Mouse (Mus musculus) lung, postnatal 0 days (tissue): ENCODE measurements around the gene Pigq. TPM values are rescaled to one million over a fixed set of nuclear protein-coding genes. Genes with fewer than 3 reads are reported as not detected.

Experiments used
- ATAC-seq: fragments of 200-750 bp; cut with Nextera tagmentation; 2 replicates; pipeline ENCODE4 v1.8.0; 2017; ENCODE audit warnings: moderate library complexity
- DNase-seq: peaks from one replicate; pipeline ENCODE4 v3.0.0-alpha.2; 2016; ENCODE audit warnings: low spot score
- H3K27ac ChIP-seq: fragments of 300-500 bp; sonication (generic); 2 replicates; pipeline ENCODE4 v1.5.1; 2014; ENCODE audit warnings: antibody characterized with exemption, mild to moderate bottlenecking, low read length, mixed read lengths
- H3K27me3 ChIP-seq: fragments of 300-500 bp; sonication (generic); replicated peaks from 2 replicates; pipeline ENCODE4 v1.6.1; 2014; ENCODE audit warnings: low read length, mixed read lengths; ENCODE audit not compliant: insufficient read depth
- H3K36me3 ChIP-seq: fragments of 300-500 bp; sonication (generic); 2 replicates; pipeline ENCODE4 v1.6.1; 2014; ENCODE audit warnings: low read length, mixed read lengths; ENCODE audit not compliant: insufficient read depth
- H3K4me1 ChIP-seq: fragments of 300-500 bp; sonication (generic); 2 replicates; pipeline ENCODE4 v1.6.1; 2014; ENCODE audit warnings: antibody characterized with exemption, low read depth, low read length, mixed read lengths; ENCODE audit not compliant: insufficient read depth
- H3K4me2 ChIP-seq: fragments of 300-500 bp; sonication (generic); replicated peaks from 2 replicates; pipeline ENCODE4 v1.6.1; 2014; ENCODE audit warnings: low read depth, mild to moderate bottlenecking, low read length, moderate library complexity, mixed read lengths
- H3K4me3 ChIP-seq: fragments of 300-500 bp; sonication (generic); 2 replicates; pipeline ENCODE4 v1.5.1; 2014; ENCODE audit warnings: low read depth, low read length
- H3K9ac ChIP-seq: fragments of 300-500 bp; sonication (generic); replicated peaks from 2 replicates; pipeline ENCODE4 v1.6.1; 2014; ENCODE audit warnings: low read depth, mild to moderate bottlenecking
- H3K9me3 ChIP-seq: fragments of 300-500 bp; sonication (generic); 2 replicates; pipeline ENCODE4 v1.6.1; 2016; ENCODE audit warnings: low read length, mixed read lengths
- CTCF ChIP-seq: IDR thresholded peaks from 2 replicates; pipeline ENCODE4 v1.5.1; 2016; ENCODE audit warnings: antibody characterized with exemption, mild to moderate bottlenecking
- EP300 ChIP-seq: IDR thresholded peaks from 2 replicates; pipeline ENCODE4 v1.6.1; 2016; ENCODE audit warnings: antibody characterized with exemption, mild to moderate bottlenecking, control low read depth
- WGBS: fragments of 180-500 bp; shearing (Covaris S2); extraction: QIAGEN DNeasy Blood & Tissue Kit; methylation state at CpG from one replicate; pipeline ENCODE4 v1.1.7; 2014; 5-methylcytosine and 5-hydroxymethylcytosine counted together
- polyA plus RNA-seq: library from polyadenylated mRNA; unstranded; fragments of >200 nt; fragmentation: Nextera tagmentation; extraction: Ambion mirVana; gene quantifications from 2 replicates; pipeline ENCODE4 v1.2.1, GENCODE M21; 2015

The Pigq gene
- polyA plus RNA-seq, 1 experiment from 2014 or later = 36.9 TPM

DNA sequence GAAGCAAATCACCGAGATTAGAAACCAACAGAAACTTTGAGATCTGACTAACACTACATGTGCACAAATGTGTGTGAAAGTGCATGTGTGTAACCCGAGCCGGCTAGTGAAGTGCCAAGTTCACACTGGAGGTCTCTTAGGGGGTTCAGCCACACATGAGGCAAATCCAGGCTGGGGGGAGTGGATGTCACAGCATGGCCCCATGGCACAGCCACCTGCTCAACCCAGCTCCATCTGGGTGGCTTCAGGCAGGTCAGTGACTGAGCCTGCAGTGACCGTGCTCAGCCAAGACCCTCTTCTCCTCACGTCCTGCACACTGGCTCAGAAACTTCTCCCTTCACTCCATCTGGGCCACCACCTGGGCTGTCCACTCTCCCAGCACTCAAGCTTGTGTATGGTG, 5.2 kb upstream of the Pigq start:
- no peak overlapping the region for H3K9ac ChIP-seq
- H3K36me3 ChIP-seq = no peaks in the 10 kb centered on the region
- H3K4me3 ChIP-seq = no peak overlapping the region
- TF ChIP-seq EP300 (no peak), CTCF (no peak)
- H3K4me1 ChIP-seq = peaks cover 2% of the 10 kb centered on the region; the same call in 1 of the 2 replicates
- ATAC-seq (no peak), DNase-seq (no peak)
- H3K27ac ChIP-seq = no peak overlapping the region
- no peak overlapping the region for H3K4me2 ChIP-seq
- no peaks in the 10 kb centered on the region for H3K9me3 ChIP-seq
- WGBS = 62% methylated on average over 5 of the region's 5 CpGs
- peaks cover 14% of the 10 kb centered on the region; the same call in 1 of the 2 replicates for H3K27me3 ChIP-seq

DNA sequence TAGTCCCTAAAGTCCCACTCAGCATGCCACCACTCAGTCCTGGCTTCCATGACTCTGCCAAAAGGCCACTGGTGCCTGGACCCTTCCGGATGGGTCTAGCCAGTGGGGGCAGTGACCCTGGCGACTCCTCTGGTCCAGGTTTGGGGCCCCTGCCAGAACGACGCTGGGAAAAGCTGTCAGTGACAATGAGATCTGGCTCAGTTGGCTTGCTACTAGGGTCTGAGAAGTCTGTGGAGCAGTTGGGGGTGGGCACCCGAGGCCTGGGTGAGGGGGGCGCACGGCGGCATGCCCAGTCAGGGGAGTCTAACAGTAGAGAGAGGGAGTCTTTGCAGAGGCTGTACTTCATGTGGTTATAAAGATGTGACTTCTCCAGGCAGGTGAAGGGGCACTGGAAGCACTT, 3.3 kb upstream of the Pigq start:
- no peaks in the 10 kb centered on the region for H3K9me3 ChIP-seq
- H3K4me3 ChIP-seq = no peak overlapping the region
- H3K27me3 ChIP-seq = peaks cover 14% of the 10 kb centered on the region; the same call in 1 of the 2 replicates
- no peak overlapping the region for H3K27ac ChIP-seq
- H3K9ac ChIP-seq = no peak overlapping the region
- no peak for ATAC-seq
- H3K4me1 ChIP-seq = peaks cover 2% of the 10 kb centered on the region; the same call in 1 of the 2 replicates
- no peak for DNase-seq
- WGBS = 71% methylated on average over 8 of the region's 8 CpGs
- no peak for TF ChIP-seq EP300
- TF ChIP-seq CTCF = no peak
- H3K4me2 ChIP-seq = no peak overlapping the region
- H3K36me3 ChIP-seq = no peaks in the 10 kb centered on the region

DNA sequence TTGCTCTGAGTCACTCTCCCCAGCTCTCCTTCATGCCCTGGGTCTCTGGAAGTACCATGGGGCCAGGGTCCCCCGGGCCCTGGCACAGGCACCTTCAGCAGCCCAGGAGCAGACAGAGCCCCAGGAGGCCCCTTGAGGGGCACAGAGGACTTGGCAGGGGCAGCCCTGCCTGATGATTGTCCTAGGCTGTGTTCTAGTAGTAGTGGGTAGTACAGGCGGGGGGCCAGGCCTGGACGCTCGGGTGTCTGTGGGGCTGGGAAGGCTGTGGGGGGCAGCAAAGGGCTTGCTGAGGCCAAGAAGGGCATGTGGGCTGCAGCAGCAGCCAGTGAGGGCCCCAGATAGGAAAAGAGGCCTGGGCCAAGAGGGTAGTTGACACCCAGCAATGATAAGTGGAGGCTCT, 2.8 kb upstream of the Pigq start:
- no peaks in the 10 kb centered on the region for H3K9me3 ChIP-seq
- no peak overlapping the region for H3K4me3 ChIP-seq
- no peak overlapping the region for H3K4me2 ChIP-seq
- peaks cover 2% of the 10 kb centered on the region; the same call in 1 of the 2 replicates for H3K4me1 ChIP-seq
- no peaks in the 10 kb centered on the region for H3K36me3 ChIP-seq
- H3K27me3 ChIP-seq = peaks cover 11% of the 10 kb centered on the region; the same call in 1 of the 2 replicates
- no peak overlapping the region for H3K9ac ChIP-seq
- H3K27ac ChIP-seq = no peak overlapping the region
- ATAC-seq (no peak), DNase-seq (no peak)
- TF ChIP-seq EP300 = no peak
- no peak for TF ChIP-seq CTCF
- 79% methylated on average over 4 of the region's 4 CpGs for whole genome bisulfite sequencing

DNA sequence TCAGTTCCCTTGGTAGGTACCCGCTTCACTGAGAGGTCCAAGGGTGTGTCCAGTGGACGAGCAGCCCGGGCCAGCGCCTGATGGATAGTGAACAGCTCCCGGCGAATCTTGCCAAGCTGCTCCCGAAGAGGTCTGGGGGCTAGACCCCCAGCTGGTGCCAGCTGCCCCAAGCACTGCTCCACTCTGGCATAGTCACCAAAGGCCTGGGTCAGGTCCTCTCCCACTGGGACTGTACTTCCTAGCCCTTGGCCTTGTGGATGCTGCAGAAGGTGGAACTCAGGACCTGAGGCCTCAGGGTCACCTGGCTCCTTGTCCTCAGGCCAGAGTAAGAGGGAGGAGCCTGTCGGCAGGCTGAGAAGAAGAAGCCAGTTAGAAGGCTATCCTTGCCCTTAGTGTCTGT, 2.2 kb upstream of the Pigq start:
- no peak overlapping the region for H3K27ac ChIP-seq
- no peaks in the 10 kb centered on the region for H3K36me3 ChIP-seq
- H3K9me3 ChIP-seq = no peaks in the 10 kb centered on the region
- no peak overlapping the region for H3K4me3 ChIP-seq
- TF ChIP-seq CTCF = no peak
- no peak for TF ChIP-seq EP300
- no peak overlapping the region for H3K4me2 ChIP-seq
- WGBS = 71% methylated on average over 8 of the region's 8 CpGs
- no peak for ATAC-seq
- no peak overlapping the region for H3K9ac ChIP-seq
- H3K27me3 ChIP-seq = peaks cover 4% of the 10 kb centered on the region; the same call in 1 of the 2 replicates
- peaks cover 2% of the 10 kb centered on the region; the same call in 1 of the 2 replicates for H3K4me1 ChIP-seq
- DNase-seq = no peak

DNA sequence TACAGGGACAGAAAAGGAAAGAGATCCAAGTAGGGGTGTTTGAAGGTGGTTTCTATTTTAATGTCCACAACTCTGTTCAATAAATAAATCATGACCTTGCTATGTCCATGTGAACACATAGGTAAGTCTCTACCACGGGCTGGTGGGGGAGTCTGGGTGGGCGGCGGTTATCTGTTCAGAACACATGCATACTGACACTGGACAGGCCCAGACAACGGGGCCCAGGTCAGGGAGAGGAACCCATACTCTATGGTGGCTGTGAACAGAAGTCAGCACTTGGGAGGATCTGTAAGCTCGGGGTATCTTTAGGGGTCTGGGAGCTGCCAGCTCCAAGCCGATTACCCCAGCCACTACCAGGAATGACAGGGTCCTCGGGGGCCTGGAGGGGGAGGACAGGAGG, 1.6 kb upstream of the Pigq start:
- DNase-seq = no peak
- no peaks in the 10 kb centered on the region for H3K36me3 ChIP-seq
- H3K9me3 ChIP-seq = no peaks in the 10 kb centered on the region
- H3K27me3 ChIP-seq = 0 out of 2 replicates have a peak, but pooled peaks cover 4% of the 10 kb centered on the region
- ATAC-seq = no peak
- 73% methylated on average over 7 of the region's 7 CpGs for WGBS
- H3K9ac ChIP-seq = no peak overlapping the region
- peaks cover 1% of the 10 kb centered on the region; the same call in 1 of the 2 replicates for H3K4me1 ChIP-seq
- H3K4me2 ChIP-seq = no peak overlapping the region
- TF ChIP-seq EP300 = no peak
- TF ChIP-seq CTCF = no peak
- no peak overlapping the region for H3K4me3 ChIP-seq
- H3K27ac ChIP-seq = no peak overlapping the region

DNA sequence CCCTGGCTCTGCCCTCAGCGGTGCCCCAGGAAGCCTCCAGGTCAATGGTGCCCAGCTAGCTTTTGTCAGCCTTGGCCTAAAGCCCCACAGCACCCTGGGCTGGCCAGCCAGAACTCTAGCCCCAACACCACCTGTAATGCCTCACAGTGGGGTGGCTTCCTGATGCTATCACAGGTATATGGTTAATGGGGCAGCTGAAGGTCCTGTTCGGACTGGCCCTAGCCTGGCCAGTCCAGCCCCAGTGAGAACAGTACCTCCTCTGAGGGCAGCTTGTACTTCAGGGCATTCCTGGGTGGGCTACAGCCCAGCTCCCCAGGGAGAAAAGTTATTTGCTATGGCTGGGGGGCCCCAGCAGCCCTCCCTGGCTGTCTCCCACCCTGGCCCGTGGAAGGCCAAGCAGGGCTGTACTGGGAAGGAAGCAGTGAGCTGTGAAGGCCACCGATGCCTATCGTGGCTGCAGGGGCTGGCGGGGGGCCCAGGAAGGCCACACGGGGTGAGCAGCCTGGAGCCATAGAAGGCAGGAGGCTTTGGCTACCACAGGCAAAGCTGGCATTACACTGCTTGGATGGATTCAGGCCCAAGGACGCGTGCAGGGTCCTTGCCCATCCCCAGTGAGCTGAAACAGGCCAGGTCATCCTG, 900 bp upstream of the Pigq start:
- TF ChIP-seq EP300 = no peak
- no peak for TF ChIP-seq CTCF
- H3K9ac ChIP-seq = no peak overlapping the region
- no peak overlapping the region for H3K27ac ChIP-seq
- DNase-seq = no peak
- no peaks in the 10 kb centered on the region for H3K36me3 ChIP-seq
- H3K4me3 ChIP-seq = no peak overlapping the region
- no peaks in the 10 kb centered on the region for H3K9me3 ChIP-seq
- H3K4me1 ChIP-seq = peaks cover 6% of the 10 kb centered on the region; the same call in 1 of the 2 replicates
- H3K27me3 ChIP-seq = 0 out of 2 replicates have a peak, but pooled peaks cover 2% of the 10 kb centered on the region
- ATAC-seq = no peak
- 73% methylated on average over 9 of the region's 9 CpGs for WGBS
- H3K4me2 ChIP-seq = no peak overlapping the region
